Mouse (Mus musculus): ENCODE data around the gene 4921536K21Rik.

- no peak for TF ChIP-seq CTCF (conservative IDR thresholded peaks at IDR 0.05; ENCODE audit: low read length)
- no peak for TF ChIP-seq POU5F1 (IDR thresholded peaks at IDR 0.05; ENCODE audit: borderline replicate concordance, low read length)
Measured at GRCm38 (mm10) chr11:3853481-3854034, 41.3 kb downstream of the 4921536K21Rik start.

Data from E14TG2a.4 (cell line).